Mouse (Mus musculus) right cerebral cortex, postnatal 14 days (tissue): ENCODE data around the gene Tcl1b3.
"Not testable (repeated sequence)": the region's sequence is repeated elsewhere in the genome, so short reads cannot be mapped to it uniquely, and the experiment has no call there.

Source experiments
- DNase-seq: peaks from one replicate; pipeline ENCODE4 v3.0.0; 2022

Gene Tcl1b3

DNA sequence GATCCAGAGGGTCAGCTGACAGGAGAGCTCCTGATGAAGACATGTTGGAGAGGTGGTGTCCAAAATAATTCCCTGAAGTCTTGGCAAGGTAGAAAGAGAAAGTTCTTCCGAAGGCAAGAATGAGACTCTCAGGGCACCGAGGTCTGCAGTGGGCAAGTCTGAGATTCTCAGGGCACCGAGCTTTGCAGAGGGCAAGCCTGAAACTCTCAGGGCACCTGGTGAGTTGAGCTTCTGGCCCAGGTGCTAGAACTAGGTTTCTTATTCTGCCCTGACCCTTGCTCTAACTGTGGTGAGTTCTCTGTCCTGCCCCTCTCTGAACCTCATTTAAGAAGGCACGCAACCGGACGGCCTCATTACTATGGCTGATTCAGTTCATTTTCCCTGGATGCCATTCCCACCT is at the start of gene Tcl1b3:
Tcl1b3 (plus strand) TSS at position 301 of the 400 bp plus-strand sequence.
- not testable (repeated sequence) for DNase-seq

DNA sequence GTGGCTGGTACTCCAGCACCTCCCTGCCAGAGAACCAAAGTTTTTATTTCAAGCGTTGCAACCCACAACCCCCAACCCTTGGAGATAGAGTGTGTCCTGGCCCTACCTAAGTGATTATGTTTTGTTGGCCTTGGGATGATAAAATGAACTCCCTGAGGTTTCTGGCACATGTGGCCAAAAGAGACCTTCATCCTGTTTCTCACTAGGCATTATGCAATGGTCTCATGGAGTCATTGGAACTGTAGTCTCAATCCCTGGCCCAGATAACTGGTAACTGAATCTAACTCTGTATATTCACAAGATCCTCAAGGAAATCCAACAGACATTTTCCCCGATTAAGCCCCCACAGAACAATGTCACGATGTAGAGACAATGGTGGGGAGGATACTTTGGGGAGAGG is 47.7 kb upstream of the Tcl1b3 start:
- no peak for DNase-seq

- DNase-seq = not testable (repeated sequence)
These were observed 45.9 kb upstream of the Tcl1b3 start for GRCm38 (mm10) chr12:105144928-105145327.

GRCm38 (mm10) chr12:105145714-105146113 is 45.1 kb upstream of the Tcl1b3 start, which contains the start of gene Tcl1b2:
Gene Tcl1b2 (plus strand): TSS chr12:105146014.
- DNase-seq = no peak

GRCm38 (mm10) chr12:105155286-105155685 is 35.6 kb upstream of the Tcl1b3 start:
- not testable (repeated sequence) for DNase-seq

GRCm38 (mm10) chr12:105158842-105159241 is 32.0 kb upstream of the Tcl1b3 start:
- no peak for DNase-seq

GRCm38 (mm10) chr12:105159390-105159789 is 31.5 kb upstream of the Tcl1b3 start, which contains the start of gene Tcl1b1:
Gene Tcl1b1 (plus strand): TSS chr12:105159690.
- DNase-seq = no peak

DNA sequence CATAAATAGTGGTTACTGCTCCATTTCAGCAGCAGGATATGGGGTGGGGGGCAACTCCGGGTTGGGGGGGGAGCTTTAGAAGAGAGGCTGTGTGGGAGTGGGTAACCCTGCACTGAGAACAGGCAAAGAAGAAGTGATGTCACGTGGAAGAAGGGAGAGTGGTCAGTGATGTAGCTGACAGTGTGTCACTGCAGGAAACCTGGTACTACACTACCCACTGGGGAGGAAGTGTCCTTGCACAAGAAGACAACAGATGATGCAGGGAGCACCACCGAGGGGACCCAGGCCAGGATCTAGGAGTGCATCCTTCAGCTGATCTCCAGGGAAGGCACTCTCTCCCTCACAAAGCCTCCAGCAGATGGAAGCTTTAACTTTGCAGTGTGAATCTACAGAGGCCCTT is 24.1 kb upstream of the Tcl1b3 start:
- no peak for DNase-seq

DNA sequence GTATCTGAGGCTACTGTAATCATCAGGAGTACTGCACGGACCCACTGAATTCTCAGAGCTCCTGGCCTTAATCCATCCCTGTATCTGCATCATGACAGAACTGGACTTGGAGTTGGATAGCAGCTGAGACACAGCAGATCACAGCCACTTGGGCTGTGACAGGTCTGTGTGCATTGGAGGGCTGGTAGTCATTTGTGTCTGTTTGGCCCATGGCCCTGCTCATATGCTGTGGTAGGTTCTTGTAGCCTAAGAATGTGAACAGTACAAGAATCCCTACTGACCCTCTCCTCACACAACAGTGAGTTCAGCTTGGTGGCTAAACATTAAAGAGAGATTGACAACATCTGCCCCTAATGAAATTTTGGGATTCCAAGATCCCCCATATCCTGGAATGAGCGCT is 17.5 kb upstream of the Tcl1b3 start:
- no peak for DNase-seq

GRCm38 (mm10) chr12:105174318-105174717 is 16.5 kb upstream of the Tcl1b3 start:
- DNase-seq = peak; percentile 50

GRCm38 (mm10) chr12:105176044-105176443 is 14.8 kb upstream of the Tcl1b3 start, which contains the start of gene Tcl1b5:
Gene Tcl1b5 (plus strand): TSS chr12:105176344.
- not testable (repeated sequence) for DNase-seq

GRCm38 (mm10) chr12:105181040-105181644 is 9.7 kb upstream of the Tcl1b3 start:
- not testable (repeated sequence) for DNase-seq

DNA sequence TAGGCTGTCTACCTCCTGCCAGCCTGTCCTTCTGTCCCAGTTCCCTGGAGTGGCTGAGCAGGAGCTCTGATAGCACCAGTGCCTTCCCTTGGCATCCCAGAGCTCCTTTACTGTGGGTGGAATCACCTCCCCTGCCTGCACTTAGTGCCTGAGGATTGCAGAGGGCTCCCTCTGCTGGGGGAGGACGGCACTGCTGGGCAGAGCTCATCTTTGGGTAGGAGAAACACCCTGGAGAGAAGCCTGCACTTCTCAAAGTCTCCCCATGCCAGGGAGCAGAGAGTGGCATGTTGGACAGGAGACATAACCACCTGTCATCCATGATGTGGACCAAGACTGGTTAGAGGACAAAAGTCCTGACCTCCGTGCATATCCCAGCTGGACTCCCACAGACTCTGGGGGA is 1.9 kb upstream of the Tcl1b3 start:
- DNase-seq = peak; percentile 9

GRCm38 (mm10) chr12:105199684-105200497 is 9.0 kb downstream of the Tcl1b3 start:
- not testable (repeated sequence) for DNase-seq

DNA sequence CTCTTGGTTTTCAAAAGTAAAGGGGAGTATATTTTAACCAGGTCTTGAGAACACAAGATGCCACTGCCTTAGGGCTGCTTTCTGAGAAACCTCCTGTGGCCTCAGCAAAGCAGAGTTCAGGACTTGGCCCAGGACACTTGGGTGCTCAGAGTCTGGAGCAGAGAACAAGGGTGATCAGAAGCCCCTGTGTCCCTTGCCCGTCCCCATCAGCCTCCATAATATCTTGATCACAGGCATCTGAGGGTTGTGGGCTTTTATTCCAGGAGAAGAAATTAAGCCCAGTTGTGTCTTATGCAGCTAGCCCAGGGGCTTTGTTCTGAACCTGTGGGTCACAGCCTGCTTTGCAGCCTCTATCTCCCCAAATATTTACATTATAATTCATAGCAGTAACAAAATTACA is 10.8 kb downstream of the Tcl1b3 start, which contains the start of gene Tcl1b4:
Tcl1b4 (plus strand) TSS at position 301 of the 400 bp plus-strand sequence.
- DNase-seq = not testable (repeated sequence)

GRCm38 (mm10) chr12:105207071-105207470 is 16.2 kb downstream of the Tcl1b3 start:
- DNase-seq = no peak

- no peak for DNase-seq
These were observed 17.6 kb downstream of the Tcl1b3 start for GRCm38 (mm10) chr12:105208441-105208840.

- no peak for DNase-seq
These were observed 18.4 kb downstream of the Tcl1b3 start for GRCm38 (mm10) chr12:105209231-105209630.

GRCm38 (mm10) chr12:105217101-105217760 is 26.4 kb downstream of the Tcl1b3 start:
- no peak for DNase-seq

GRCm38 (mm10) chr12:105222601-105223319 is 31.9 kb downstream of the Tcl1b3 start, which contains the start of gene Tcl1:
Gene Tcl1 (minus strand): TSS chr12:105222793.
- DNase-seq = no peak

DNA sequence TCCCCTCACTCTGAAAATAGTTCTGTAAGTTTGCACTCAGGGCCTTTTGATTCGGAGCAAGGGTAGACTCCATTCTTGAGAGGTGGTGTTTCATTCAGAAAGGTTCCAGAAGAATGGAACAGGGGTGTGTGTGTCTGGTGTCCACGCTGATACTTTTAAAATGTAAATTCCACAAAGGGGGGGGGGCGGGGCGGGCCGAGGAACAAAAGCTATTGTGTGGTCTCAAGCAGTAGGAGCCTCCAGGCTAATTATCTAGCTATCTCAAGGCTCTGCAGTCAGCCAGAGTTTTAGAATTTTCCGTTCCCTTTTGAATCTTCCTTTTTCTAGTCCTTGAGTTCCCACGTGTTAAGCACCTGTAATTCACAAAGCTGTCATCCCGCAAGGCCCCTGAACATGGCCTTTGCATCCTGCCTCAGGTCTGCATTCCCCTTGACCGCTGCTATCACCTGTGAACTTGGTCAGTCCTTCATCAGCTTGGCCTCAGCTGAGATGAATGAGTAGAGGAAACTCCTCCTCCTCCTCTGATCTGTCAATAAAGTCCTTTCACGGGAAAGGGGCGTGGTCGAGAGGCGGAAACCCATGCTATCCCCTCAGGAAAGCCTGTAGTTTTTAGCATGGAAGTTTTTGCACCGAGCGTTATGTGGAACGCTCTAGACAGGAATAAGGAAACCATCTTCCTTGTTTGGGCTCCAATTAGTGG is 33.9 kb downstream of the Tcl1b3 start:
- no peak for DNase-seq

GRCm38 (mm10) chr12:105234362-105234761 is 43.5 kb downstream of the Tcl1b3 start:
- no peak for DNase-seq
